Mouse (Mus musculus) lung, adult 2 months (tissue): ENCODE results near the gene Pfas. TPM values are rescaled to one million over a fixed set of nuclear protein-coding genes. Genes with fewer than 3 reads are reported as not detected.

Source experiments
- DNase-seq: peaks from one replicate; pipeline ENCODE4 v3.0.0; 2022
- H3K4me1 ChIP-seq: fragments of 200-500 bp; 2 replicates; pipeline ENCODE4 v1.6.1; 2011; ENCODE audit warnings: low read length; ENCODE audit not compliant: control insufficient read depth, insufficient read depth
- H3K4me3 ChIP-seq: fragments of 200-500 bp; replicated peaks from 2 replicates; pipeline ENCODE3; 2011; ENCODE audit warnings: low read depth, mild to moderate bottlenecking, control low read depth, low read length; ENCODE audit errors: extremely low read depth
- CTCF ChIP-seq: fragments of 200-500 bp; IDR thresholded peaks from 2 replicates; pipeline ENCODE4 v1.5.1; 2011; ENCODE audit warnings: mild to moderate bottlenecking, low read length, control low read depth; ENCODE audit not compliant: insufficient read depth
- POLR2A ChIP-seq: fragments of 200-500 bp; IDR thresholded peaks from 2 replicates; pipeline ENCODE4 v1.6.1; 2011; ENCODE audit warnings: low read depth, mild to moderate bottlenecking, control low read depth, low read length, borderline replicate concordance; ENCODE audit errors: extremely low read depth
- WGBS: fragments of 180-500 bp; shearing (Covaris S2); methylation state at CpG from one replicate; pipeline ENCODE4 v1.1.7; 2018; 5-methylcytosine and 5-hydroxymethylcytosine counted together
- polyA plus RNA-seq: library from polyadenylated mRNA; depleted of rRNA; stranded (reverse); fragments of >200 nt; gene quantifications from 2 replicates; pipeline ENCODE4 v1.2.3, GENCODE M21; 2012; rRNA removed

Gene Pfas
- 10.0 and 11.3 TPM in 2 replicates for polyA plus RNA-seq

DNA sequence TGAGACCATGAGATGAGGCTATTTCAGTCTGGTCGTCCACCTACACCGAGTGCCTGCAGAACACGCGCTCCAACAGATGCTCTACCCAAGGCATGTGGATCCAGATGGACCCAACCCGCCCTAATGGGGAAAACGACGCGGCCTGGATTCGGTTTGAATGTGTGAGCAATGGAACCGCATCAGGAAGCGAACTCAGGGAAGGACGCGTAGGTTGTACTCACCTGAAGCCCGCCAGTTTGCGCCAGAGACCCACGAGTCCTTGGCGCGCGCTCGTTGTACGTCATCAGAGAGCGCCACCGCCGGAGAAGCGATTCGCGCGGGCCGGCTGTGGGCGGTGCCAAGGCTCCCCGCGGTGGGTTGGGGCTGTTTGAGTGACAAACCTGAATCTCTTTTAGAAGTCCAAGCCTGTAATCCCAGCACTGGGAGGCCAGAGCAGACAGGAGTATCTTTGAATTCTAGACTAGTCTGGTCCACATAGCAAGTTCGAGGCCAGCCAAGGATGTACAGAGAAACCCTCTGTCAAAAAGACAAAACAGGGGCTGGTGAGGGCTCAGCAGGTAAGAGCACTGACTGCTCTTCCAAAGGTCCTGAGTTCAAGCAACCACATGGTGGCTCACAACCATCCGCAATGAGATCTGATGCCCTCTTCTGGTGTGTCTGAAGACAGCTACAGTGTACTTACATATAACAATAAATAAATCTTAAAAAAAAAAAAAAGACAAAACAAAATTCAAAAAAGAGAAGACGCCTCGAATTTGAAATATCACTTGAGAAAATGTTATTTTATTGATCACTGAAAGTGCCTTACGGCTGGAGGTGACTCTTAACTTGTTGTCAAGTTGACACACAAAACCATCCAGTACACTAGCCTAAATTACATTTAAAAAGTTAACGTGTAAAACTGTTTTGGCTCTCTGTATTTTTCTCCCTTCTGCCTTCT lies at the start of gene Pfas:
Gene Pfas (minus strand): TSS at position 279 of the 940 bp plus-strand sequence.
- 8% methylated on average over 38 of the region's 38 CpGs for WGBS

GRCm38 (mm10) chr11:69053848-69054247 lies 45.6 kb upstream of the Pfas start:
- Histone ChIP-seq H3K4me1 (peaks cover 2% of the 10 kb centered on the region; the same call in 1 of the 2 replicates), H3K4me3 (no peak overlapping the region)
- TF ChIP-seq POLR2A (no peak), CTCF (no peak)
- 49% methylated on average over 3 of the region's 3 CpGs for WGBS
- DNase-seq: no peak

More for the DNA sequence above, at the start of gene Pfas:
- Histone ChIP-seq H3K4me1 (no peaks in the 10 kb centered on the region), H3K4me3 (peak within 1 kb of the TSS; percentile 72)
- TF ChIP-seq POLR2A (peak; percentile 22; the same call in 1 of the 2 replicates), CTCF (no peak)
- peak; percentile 89 for DNase-seq

GRCm38 (mm10) chr11:69052824-69053421 lies 44.7 kb upstream of the Pfas start:
- DNase-seq: no peak
- WGBS: 87% methylated on average over 2 of the region's 2 CpGs
- H3K4me1 ChIP-seq: 0 out of 2 replicates have a peak, but pooled peaks cover 2% of the 10 kb centered on the region
- H3K4me3 ChIP-seq: no peak overlapping the region
- TF ChIP-seq CTCF (no peak), POLR2A (no peak)

DNA sequence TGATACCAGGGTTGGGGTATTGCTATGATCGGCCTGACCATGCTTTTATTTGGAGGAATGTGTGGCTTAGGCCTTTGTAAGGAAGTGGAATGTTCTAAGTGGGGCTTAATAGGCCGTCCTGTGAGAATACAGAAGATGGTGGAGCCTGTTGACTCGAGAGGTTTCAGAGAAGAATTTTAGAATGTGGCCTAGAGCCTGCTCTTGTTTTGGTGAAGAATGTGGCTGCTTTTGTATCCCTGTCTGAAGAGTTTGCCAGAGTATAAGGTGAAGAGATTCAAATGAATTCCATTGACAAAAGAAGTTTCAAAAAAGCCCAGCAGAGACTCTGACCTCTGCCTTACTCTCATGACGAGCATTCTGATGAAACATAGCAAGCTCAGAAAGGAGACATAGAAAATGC lies 43.5 kb upstream of the Pfas start:
- no peak for DNase-seq
- 79% methylated on average over 4 of the region's 4 CpGs for WGBS

GRCm38 (mm10) chr11:69050748-69051147 lies 42.5 kb upstream of the Pfas start:
- Histone ChIP-seq H3K4me3 (no peak overlapping the region), H3K4me1 (peaks cover 5% of the 10 kb centered on the region; the same call in 1 of the 2 replicates)
- TF ChIP-seq CTCF (no peak), POLR2A (no peak)
- WGBS: 76% methylated on average over 8 of the region's 8 CpGs
- no peak for DNase-seq

More for the DNA sequence above, 43.5 kb upstream of the Pfas start:
- TF ChIP-seq CTCF: no peak
- no peak for TF ChIP-seq POLR2A
- 0 out of 2 replicates have a peak, but pooled peaks cover 2% of the 10 kb centered on the region for H3K4me1 ChIP-seq
- no peak overlapping the region for H3K4me3 ChIP-seq

- H3K4me1 ChIP-seq: peaks cover 3% of the 10 kb centered on the region; the same call in 1 of the 2 replicates
- H3K4me3 ChIP-seq: no peak overlapping the region
- 86% methylated on average over 14 of the region's 14 CpGs for WGBS
- no peak for TF ChIP-seq CTCF
- no peak for TF ChIP-seq POLR2A
- no peak for DNase-seq
Observed at GRCm38 (mm10) chr11:69048151-69048550, 39.9 kb upstream of the Pfas start.

DNA sequence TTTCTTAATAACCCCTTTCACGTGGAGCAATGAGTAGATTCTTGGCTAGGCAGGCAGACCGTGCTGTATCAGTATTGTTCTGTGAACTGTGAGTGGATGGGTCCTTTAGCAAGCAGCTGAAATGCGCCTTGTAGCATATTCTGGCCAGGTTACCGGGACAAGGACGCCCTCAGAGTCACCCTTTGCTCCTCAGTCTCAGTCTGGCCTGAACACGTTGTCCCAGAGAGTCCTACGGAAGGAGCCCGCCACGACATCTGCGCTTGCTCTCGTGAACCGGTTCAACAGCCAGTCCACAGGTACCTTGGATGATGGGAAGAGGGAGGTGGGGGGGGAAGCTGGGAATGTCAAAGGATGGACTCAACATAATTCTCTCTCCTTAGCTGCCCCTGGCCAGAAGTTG lies 39.3 kb upstream of the Pfas start:
- Histone ChIP-seq H3K4me1 (peaks cover 3% of the 10 kb centered on the region; the same call in 1 of the 2 replicates), H3K4me3 (no peak overlapping the region)
- no peak for DNase-seq
- WGBS: 85% methylated on average over 12 of the region's 12 CpGs
- TF ChIP-seq CTCF (no peak), POLR2A (no peak)

DNA sequence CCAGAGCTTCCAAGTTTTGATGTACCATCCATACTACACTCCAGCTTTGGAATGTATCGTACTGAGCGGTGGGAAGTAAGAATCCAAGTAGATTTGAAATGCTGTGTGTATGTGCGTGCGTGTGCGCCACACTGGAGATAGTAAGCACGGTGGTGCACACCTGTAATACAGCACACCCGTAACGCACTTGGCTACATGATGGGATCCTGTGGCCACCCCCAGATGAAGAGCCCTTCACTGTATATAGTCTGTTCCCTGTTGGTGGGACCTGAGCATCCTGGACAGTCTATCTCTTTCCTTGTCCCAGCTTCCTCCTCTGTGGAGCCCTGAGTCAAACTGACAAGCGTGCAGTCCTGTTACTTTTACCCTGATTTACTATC lies 38.1 kb upstream of the Pfas start:
- no peak for TF ChIP-seq CTCF
- no peak for TF ChIP-seq POLR2A
- 13% methylated on average over 9 of the region's 9 CpGs for WGBS
- DNase-seq: no peak
- Histone ChIP-seq H3K4me1 (peaks cover 3% of the 10 kb centered on the region; the same call in 1 of the 2 replicates), H3K4me3 (no peak overlapping the region)
